Mouse (Mus musculus): ENCODE data around the gene Rasgef1b.

Gene Rasgef1b

DNA sequence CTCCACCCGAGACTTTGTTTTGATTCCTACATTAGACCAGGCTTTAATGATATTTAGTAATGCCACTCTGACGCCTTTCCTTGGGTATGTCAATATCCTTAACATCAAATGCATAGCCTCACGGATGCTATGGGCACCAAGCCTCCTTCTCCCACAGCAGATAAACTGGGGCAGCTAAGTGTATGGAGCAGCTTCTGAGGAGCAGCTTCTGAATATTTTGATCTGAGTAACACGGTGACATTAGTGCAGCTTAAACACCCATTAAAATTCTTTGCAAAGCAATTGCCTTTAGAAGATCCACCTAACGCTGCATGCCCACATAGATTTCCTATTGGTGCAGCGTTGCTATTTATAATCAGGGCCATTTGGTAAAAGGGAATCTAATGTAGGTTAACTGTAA, 359.6 kb downstream of the Rasgef1b start:
- DNase-seq (ENCODE audit: low spot score) = no peak

DNA sequence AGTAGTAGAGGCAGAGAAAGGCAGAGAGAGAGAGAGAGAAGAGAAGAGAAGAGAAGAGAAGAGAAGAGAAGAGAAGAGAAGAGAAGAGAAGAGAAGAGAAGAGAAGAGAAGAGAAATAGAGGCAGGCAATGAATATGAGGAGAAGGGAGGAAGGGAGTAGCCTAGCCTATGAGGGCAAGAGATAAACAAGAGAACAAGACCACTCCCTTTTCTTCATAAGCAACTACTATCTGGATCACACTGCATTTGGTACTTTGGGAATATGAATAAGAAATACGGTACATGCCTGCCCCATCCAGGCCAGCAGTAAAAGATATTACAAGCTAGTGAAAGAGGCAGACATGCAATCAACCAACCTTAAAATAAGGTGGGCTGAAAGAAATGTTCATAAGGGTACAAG, 360.2 kb downstream of the Rasgef1b start:
- no peak for DNase-seq (ENCODE audit: low spot score)

DNA sequence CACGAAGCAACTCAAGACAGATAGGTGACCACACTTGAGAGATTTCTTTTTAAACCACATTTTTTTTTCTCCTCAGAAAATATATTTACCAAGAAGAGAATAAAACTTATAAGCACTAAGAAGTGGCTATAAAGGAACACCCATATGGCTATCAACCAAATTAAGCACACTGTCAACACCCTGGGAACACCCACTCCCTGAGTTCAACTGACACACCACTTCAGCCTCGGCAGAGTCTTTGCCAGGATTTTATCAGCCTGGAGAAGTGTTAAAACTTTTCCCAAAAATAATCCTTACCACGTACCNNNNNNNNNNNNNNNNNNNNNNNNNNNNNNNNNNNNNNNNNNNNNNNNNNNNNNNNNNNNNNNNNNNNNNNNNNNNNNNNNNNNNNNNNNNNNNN, 368.3 kb downstream of the Rasgef1b start:
- DNase-seq (ENCODE audit: low spot score) = no peak

DNA sequence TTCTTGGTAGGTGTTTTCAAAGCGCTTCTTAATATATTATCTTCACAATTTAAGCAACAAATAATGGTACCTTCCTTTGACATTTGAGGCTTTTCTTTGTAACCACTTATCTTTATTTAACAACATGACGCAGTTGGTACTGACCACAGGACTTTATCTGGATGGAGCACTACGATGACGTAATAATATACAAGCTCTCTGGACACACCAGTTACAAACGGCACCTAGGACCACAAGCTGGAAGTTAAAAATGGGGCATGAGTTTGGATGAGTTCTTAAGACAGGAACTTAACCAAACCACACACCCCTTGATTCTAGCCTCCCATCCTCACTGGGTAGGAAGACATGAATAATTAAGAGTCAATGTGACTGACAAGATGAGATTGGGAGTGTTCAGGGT, 369.6 kb downstream of the Rasgef1b start:
- DNase-seq (ENCODE audit: low spot score) = no peak

DNA sequence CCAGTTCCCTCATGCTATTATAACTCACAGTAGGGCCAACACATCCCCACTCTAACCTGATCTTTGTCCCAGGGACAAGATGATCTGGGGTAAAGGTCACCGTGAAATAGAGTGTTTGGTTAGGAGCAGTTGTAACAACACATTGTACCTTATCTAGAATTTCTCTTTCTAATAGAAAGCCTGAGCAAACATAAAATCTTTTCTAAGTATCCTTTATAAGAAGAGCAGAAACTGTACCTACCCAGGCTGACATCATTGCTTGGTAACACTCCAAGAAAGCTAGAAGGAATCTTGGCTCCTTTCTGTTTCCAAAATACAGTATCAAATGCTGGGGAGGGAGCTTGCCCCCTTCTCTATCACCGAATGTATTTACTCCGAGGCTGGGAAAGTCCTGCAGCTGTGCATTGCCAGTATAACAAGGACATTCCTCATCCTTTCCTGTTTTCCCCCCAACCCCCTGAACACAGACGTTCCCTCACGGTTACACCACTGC, 374.2 kb downstream of the Rasgef1b start:
- no peak for DNase-seq (ENCODE audit: low spot score)

DNA sequence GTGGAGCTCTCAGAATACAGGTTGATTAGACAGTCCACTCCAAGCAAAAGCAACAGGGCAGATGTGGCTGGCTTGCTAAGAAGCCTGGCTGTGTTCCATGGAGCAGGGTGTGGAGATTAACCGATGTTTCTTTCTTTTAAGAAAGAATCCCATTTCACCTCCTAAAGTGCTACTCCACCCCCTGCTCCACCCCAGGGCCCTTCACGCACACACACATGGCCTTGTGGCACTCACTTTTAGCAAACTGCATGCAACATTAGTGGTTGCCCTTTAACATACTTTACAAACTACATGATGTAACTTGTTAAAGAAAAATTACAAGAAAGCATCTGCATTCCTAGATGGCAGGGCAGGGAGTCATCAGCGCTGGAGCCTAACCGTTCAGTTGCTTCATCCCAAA, 378.8 kb downstream of the Rasgef1b start:
- DNase-seq (ENCODE audit: low spot score) = no peak

DNA sequence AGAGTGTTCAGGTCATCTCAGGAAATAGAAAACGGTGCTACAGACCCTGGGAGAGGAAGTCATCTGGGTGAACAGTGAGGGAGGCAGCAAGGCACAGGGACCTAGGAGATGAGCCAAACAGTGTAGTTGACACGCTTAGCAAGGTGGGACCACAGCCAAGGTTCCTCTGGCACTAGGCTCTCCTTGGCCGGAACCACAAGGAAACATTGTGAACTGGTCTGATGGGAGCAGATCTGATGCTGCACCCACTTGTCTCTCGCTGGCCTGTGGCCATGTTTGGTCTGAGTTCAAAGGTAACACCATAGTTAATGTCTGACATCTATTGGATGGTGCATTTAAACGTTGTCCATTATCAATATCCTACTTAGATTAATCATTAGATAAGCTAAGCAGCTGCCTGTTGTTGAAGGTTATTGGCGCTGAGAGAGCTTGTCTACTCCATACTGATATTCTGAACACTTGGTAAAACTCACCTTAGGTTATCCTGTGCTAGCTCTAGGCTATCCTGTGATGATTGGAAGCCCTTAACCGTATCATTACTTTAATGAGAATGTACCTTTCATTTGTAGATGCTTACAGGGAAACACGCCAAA, 380.5 kb downstream of the Rasgef1b start:
- DNase-seq (ENCODE audit: low spot score) = no peak

DNA sequence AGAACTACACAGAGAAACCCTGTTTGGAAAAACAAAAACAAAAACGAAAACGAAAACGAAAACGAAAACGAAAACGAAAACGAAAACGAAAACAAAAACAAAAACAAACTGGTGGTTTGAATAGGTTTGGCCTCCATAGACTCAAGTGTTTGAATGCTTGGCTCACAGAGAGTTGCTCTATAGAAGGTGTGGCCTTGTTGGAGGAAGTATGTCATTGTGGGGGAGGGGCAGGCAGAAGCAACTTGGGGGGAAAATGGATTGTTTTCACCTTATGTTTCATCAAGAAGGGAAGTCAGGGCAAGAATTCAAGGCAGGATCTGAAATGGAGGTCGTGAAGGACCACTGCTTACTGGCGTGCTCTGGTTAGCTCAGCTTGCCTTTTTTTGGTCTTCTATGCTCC, 386.3 kb downstream of the Rasgef1b start:
- no peak for DNase-seq (ENCODE audit: low spot score)

DNA sequence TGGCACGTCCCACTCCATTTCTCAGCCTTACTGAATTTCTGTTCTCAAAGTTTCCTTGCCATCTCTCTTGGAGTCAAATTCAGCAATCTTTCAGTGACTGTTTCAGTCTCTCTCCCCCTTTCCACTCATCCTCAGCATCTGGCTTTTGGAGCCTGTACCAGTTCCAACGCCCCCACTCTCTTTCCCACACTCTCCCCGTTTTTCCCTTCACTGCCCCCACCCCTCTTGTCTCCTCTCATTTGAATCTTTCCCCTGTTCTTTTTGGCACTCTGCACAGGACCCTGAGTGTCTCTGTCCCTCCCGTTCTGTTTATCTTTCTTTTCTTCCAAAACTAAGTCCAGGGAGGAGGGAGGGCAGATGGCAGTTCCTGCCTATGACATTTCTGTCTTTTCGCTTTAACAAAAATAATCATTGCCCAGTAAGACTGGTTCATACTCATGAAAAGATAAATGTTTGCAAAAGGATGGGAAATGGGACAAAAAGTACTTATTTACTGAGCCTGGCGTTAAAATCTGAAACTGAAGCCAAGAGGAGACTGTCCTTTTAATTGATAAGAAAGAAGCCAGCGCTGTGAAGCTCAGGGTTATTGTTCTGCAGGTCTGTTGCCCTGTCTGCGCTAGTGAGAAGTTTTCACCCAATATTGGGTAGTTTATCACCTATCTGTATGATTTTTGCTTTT, 388.4 kb downstream of the Rasgef1b start:
- DNase-seq (ENCODE audit: low spot score) = no peak

DNA sequence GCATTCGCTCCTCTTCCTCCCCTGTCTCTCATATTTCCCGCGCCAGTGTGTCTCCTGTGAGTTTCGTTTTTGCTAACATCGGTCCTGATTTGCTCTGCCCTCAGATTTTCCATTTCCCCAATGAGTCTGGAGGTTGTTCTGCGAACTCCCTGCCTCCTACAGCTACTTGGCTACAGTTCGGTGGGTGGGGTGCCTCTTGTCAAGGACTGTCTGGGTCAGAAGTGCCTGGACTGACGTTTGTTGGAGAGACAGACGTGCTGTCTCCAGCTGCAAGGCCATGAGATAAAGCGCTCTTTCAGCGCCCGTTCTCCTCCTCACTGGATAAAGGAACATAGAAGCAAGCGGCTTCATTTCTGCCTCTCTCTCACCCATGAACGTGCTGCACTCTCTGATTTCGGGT, 389.1 kb downstream of the Rasgef1b start:
- no peak for DNase-seq (ENCODE audit: low spot score)

DNA sequence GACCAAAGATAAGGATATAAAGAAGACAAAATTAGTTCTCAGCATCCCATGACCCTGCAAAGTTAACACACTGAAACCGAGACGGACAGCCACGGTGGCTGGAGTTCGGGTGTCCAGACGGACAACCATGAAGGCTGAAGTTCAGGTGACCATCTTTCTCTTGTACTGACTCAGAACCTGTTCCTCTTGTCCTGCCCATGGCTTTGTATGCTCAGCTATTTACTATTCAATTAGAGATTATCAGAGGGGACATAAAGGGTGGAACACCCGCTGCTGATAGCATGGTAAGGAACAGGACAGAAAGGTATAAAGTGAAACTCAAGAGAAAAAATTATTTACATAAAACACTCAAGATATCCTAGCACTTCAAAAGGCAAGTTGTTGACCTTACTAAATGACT, 390.0 kb downstream of the Rasgef1b start:
- DNase-seq (ENCODE audit: low spot score) = no peak

DNA sequence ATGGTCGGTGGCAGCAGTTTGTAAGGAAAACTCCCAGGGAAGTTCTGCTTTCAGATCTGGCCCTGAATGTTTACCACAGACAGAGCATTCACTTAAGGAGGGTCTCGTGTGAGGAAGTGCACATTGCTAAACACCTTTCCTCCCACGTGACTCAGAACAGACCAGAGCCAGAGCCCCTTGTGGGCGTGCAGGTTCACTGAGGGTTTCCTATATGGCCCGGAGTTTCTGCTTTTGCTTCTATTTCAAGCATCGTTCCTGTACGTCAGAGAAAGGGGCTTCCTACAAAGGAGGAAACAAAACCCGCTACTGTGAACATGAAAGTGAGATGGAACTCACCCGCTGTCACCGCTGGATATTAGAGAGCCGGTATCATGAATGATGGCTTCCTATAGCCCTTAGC, 392.4 kb downstream of the Rasgef1b start:
- DNase-seq (ENCODE audit: low spot score) = no peak

DNA sequence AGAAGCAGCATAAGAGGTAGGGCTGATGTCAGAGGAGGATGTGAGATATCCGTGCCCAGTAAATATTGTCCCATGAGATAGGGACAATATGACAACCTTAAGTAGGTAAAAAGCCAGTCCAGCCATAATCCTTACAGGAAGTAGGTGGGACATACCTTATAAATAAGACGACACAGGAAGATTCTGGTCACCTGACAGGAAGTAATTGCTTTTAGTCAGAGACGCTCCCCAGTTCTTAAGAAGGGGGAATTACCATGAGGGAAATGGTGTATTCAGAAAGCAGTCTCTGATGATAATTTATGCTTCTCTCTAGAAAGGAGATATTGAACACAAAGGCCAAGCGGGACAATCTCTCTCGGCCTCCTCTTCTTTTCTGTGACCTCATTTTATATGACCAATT, 394.8 kb downstream of the Rasgef1b start:
- DNase-seq (ENCODE audit: low spot score) = no peak

DNA sequence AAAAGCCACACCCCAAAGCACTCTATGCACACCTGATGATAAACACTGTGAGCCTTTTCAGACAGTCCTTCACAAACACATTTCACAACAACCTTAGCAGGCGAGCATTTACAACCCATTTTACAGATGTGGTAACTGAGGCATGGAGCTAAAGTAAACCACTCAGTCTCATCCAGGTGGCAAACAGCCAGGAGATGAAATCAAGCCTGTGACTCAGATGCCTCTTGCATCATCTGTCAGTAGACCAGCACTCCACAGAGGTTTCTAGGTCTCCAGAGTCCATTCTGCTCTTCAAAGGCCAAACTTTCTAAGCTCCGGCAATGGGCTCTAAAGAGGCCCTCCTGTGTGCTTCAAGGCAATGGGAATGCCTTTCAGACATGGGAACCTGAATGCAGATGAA, 396.8 kb downstream of the Rasgef1b start:
- DNase-seq (ENCODE audit: low spot score) = no peak

DNA sequence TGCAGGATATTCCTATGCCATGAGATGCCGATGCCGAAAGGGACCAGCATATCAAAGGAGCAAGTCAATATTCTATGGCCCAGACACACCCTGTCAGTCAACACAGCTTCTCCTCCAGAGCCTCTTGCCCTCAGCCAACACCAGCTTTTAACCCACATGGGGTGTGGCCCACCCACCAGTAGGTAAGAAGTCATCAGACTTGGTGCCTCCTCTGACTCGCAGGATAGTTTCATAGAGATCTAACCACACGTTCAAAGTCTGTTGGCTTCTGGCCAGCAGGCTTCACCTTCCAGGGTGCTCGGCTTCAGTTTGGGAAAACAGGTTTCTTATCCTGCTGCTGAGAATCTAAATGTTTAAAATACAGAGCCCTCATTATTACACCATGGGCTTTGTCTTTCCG, 399.8 kb downstream of the Rasgef1b start:
- DNase-seq (ENCODE audit: low spot score) = no peak

DNA sequence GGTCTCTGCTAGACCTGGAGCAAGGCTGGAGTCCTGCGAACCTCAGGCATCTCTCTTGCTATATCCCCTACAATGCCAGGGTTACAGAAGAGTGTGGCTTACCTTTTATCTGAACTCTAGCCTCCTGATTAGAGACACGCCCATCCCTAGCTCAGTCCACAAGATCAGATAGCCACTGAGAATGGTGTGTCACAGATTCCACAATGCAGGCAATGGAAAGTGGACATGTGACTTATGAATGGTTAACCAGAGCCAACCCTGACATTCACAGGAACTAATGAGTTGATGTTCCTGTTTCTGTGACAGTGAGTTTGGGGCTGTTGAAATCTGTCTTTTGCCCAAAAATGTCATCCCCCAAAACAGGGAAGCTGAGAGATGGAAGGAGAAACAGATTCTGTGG, 401.8 kb downstream of the Rasgef1b start:
- no peak for DNase-seq (ENCODE audit: low spot score)

DNA sequence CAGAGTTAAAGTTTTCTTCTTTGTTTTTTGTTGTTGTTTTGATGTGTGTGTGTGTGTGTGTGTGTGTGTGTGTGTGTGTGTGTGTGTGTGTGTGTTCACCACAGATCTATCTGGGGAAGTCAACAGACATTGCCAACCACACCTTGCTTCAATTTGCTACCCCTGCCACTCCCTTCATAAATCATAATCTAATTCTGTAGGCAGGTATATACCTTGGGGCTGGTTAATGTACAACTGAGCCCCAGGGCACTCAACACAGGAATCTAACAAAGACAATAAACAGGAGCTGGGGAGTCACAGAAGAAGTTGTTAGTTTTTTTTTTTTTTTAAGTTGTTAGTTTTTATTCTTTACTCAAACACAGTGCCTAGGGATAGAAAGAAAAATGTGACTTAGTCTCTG, 403.6 kb downstream of the Rasgef1b start:
- no peak for DNase-seq (ENCODE audit: low spot score)

DNA sequence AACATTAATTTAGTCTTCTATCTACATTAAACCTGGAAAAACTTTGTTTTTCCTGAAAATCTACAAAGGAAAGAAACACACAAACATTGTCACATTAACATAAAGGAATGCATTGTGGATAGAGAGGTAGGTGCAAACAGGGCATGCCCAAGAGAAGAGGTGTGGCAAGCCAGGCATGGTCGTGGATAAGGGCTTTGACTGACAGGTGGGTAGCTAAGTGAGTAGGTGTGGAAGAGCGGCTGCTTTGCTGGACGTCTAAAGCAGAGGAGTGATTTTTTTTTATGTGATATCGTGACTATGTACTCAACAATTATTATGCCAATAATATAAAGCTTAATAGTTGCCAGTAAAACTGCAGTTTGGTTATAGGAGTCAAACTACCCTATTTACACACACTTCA, 408.1 kb downstream of the Rasgef1b start:
- no peak for DNase-seq (ENCODE audit: low spot score)

DNA sequence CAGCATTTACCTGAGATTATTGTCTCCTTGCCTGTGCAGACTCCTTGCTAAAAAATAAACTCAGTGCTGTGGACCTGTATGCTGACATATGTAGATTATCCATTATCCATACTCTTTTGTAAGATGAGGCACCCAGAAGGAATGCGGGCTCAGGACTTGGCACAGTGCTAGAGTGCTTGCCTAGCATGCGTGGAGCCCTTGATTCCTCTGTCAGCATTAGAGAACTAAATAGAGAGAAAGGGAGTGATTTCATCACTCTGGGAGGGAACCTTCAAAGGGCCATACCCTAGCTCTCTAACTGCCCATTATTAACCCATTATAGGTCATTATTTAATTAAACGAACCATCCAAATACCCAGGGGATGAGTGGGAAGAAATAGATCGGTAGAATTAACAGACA, 430.9 kb downstream of the Rasgef1b start:
- DNase-seq (ENCODE audit: low spot score) = no peak

DNA sequence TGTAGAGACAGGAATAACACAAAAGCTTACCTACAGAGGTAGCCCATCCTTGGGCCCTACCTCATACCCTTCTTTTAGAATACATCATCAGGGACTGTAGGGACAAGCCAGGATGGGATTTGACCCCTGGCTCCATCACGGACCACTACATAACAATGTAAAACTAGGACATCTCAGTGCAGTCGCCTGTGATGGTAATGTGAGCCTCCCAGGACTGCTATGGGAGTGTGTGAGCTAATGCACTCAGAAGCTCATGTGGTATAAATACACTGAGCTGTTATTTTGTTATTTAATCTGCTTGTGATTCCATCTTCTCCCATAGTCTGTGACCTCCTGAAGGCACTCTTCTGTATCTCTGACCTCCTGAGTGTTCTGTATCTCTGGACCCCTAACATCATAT, 432.5 kb downstream of the Rasgef1b start:
- no peak for DNase-seq (ENCODE audit: low spot score)

DNA sequence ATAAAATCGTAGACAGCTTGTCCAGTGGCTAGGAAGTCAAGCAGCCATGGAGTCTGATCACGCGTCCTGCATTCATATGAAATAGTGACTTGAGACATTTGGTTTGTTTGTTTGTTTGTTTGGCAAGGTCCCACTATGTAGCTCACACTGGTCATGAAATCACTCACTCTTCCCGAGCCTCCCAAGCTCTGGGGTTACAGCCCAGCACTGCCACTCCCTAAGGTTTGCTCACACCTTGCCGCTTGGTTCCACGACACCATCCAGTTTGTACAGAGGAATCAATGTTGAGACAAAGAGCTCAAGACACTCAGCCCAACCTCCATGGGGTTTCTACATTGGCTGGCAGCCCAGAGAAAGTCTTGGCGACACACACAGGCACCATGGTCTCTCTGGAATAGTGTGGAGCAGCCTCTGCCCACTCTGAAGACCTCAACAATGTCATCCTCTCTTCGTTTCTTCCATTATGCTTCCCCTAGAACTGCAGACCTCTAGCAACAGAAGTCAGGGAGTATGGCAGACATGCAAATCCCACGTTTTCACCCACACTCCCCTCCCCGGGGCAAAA, 436.5 kb downstream of the Rasgef1b start:
- DNase-seq (ENCODE audit: low spot score) = no peak

DNA sequence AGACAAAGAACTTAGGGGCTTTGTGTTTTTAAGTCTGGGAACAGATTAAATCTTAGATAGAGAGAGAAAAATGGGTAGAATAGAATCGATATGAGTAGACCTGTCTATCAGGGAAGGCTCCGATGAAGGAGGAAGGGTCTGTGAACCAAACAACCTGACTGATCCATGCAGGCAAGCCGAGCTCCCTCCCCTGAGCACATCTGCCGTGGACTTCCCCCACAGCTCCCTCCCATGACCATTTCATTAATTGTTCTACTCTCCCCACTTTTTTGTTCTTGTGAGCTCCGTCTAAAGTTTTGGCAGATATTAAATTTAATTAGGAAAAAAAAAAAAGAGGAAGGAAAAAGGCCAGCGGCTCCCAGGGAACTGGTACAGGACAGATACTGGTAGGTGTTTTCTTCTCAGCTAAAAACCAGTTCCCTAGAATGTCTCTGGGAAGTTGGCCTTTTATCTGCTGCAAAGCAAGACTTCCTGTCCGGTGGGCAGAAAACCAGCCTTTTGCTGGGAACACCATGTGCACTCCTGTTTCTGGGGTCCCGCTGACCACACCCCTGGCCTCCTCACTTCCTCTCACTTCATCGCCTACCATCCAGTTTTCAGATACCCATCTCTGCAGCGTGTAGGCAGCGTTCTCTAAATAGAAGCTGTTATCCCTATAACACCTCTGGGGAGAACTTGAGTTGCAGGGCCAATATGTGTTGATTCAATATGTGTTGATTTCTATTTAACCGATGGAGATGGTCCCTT, 437.6 kb downstream of the Rasgef1b start:
- DNase-seq (ENCODE audit: low spot score) = no peak

DNA sequence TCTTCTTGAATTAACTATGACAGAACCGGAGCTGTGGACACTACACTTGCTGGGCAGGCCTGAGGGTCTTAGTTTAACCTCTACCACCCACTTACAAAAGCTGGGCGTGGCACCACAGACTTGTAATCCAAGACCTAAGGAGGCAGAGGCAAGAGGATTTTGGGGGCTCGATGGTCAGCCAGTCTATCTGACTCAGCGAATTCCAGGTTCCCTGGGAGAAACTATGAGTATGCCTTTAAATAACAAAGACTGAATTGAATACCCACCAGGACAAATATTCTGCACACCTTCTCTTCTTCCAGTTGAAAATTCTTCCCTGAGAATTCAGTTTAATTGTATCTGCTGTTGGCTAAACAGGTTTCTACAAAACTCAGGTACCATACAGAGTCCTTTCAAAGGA, 440.6 kb downstream of the Rasgef1b start:
- no peak for DNase-seq (ENCODE audit: low spot score)

Data from urinary bladder, postnatal 10 days (tissue).